Mouse (Mus musculus): ENCODE results near the gene Cldn15.

- TF ChIP-seq POLR2A (IDR thresholded peaks at IDR 0.05; ENCODE audit: insufficient read depth, low read depth, low read length) (no peak), CTCF (IDR thresholded peaks at IDR 0.05) (no peak)
These were observed 22.0 kb downstream of the Cldn15 start for GRCm38 (mm10) chr5:136988420-136988819.

Measured in heart, adult 2 months (tissue).